In the genomic region with DNA sequence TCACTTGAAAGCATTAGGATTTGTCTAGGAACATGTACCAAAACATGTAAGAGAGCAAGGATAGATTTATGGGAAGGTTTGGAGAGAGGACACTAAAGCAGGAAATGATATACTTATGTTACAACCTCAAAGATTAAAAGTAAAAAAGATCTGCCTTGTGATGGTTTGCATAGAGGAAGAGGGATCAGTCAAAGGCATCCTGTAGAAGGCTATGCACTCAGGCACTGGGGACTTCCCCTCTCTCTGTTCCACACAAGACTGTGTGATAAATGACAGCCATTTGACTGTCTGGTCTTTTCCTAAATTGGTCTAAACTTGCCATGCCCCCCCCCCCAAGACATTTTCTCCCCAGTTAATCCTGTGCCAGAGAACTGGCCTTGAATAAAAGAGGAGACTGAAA, we compare ENCODE assay signal across 31 mouse cellular contexts. TPM values are rescaled to one million over a fixed set of nuclear protein-coding genes. Genes with fewer than 3 reads are reported as not detected.
"Had no signal": no experiment of that assay in that cellular context is flagged by ENCODE, and none has a peak within 500 bp of the region (broad histone marks: within the 10 kb centered on the region; RNA-seq: fewer than 3 reads in every experiment).

No protein-coding gene starts in this region.

- DNase-seq: gastrocnemius, adult 2 months; gastrocnemius, postnatal 10 days; gastrocnemius, postnatal 25 days; heart, adult 18-20 months; heart, postnatal 10 days; heart, postnatal 4 days; kidney, adult 18-20 months; kidney, adult 8-10 months; kidney, postnatal 10 days; kidney, postnatal 25 days; kidney, postnatal 4 days; liver; liver, embryonic 13.5 days had no signal

- H3K4me3 ChIP-seq: gastrocnemius, adult 2 months; heart, embryonic 10.5 days; heart, embryonic 12.5 days; hindbrain, embryonic 10.5 days; hindbrain, embryonic 12.5 days; hindbrain, embryonic 15.5 days; intestine, embryonic 15.5 days; layer of hippocampus, adult 2 months; left cerebral cortex, adult 2 months; limb, embryonic 10.5 days; limb, embryonic 12.5 days; liver, embryonic 13.5 days had no signal

- H3K9ac ChIP-seq: heart, embryonic 12.5 days; hindbrain, embryonic 12.5 days; hindbrain, embryonic 15.5 days; intestine, embryonic 15.5 days; limb, embryonic 12.5 days; liver, embryonic 13.5 days had no signal

- H3K27me3 ChIP-seq: heart, embryonic 12.5 days; hindbrain, embryonic 12.5 days; hindbrain, embryonic 15.5 days; intestine, embryonic 15.5 days; limb, embryonic 12.5 days; liver, embryonic 13.5 days had no signal

- H3K27ac ChIP-seq: gastrocnemius, adult 2 months; heart, embryonic 10.5 days; hindbrain, embryonic 10.5 days; hindbrain, embryonic 12.5 days; hindbrain, embryonic 15.5 days; hindbrain, postnatal 0 days; intestine, embryonic 15.5 days; layer of hippocampus, adult 2 months; left cerebral cortex, adult 2 months; limb, embryonic 10.5 days; limb, embryonic 12.5 days; liver, embryonic 13.5 days had no signal

- H3K9me3 ChIP-seq: heart, embryonic 10.5 days; heart, embryonic 12.5 days; hindbrain, embryonic 12.5 days; hindbrain, embryonic 15.5 days; intestine, embryonic 15.5 days; limb, embryonic 10.5 days; limb, embryonic 12.5 days; liver, embryonic 13.5 days had no signal

- H3K36me3 ChIP-seq: heart, embryonic 10.5 days; heart, embryonic 12.5 days; hindbrain, embryonic 10.5 days; hindbrain, embryonic 12.5 days; hindbrain, embryonic 15.5 days; intestine, embryonic 15.5 days; limb, embryonic 10.5 days; limb, embryonic 12.5 days; liver, embryonic 13.5 days had no signal

- H3K4me1 ChIP-seq: heart, embryonic 10.5 days; heart, embryonic 12.5 days; hindbrain, embryonic 10.5 days; hindbrain, embryonic 12.5 days; hindbrain, embryonic 15.5 days; intestine, embryonic 15.5 days; limb, embryonic 10.5 days; limb, embryonic 12.5 days; liver, embryonic 13.5 days had no signal

- H3K4me2 ChIP-seq: heart, embryonic 12.5 days; hindbrain, embryonic 12.5 days; hindbrain, embryonic 15.5 days; intestine, embryonic 15.5 days; limb, embryonic 12.5 days; liver, embryonic 11.5 days; liver, embryonic 13.5 days had no signal

- ATAC-seq: hindbrain, postnatal 0 days; intestine, embryonic 15.5 days; intestine, postnatal 0 days had no signal

RNA-seq across cellular contexts. Expression of gene Vmn1r236, which starts 1.7 kb away (rescaled TPM):
- polyA plus RNA-seq: heart, embryonic 10.5 days; heart, embryonic 12.5 days; heart, embryonic 14.5 days; heart, embryonic 16.5 days; hindbrain, embryonic 10.5 days; hindbrain, embryonic 12.5 days; hindbrain, embryonic 15.5 days; hindbrain, postnatal 0 days; intestine, embryonic 15.5 days; intestine, postnatal 0 days; kidney, embryonic 14.5 days; kidney, embryonic 16.5 days; limb, embryonic 10.5 days; limb, embryonic 12.5 days; limb, embryonic 14.5 days; liver, embryonic 11.5 days; liver, embryonic 13.5 days had no signal

RNA-seq across cellular contexts. Expression of gene Vmn1r237, which starts 27.3 kb away (rescaled TPM):
- polyA plus RNA-seq: heart, embryonic 10.5 days; heart, embryonic 12.5 days; heart, embryonic 14.5 days; heart, embryonic 16.5 days; hindbrain, embryonic 10.5 days; hindbrain, embryonic 12.5 days; hindbrain, embryonic 15.5 days; hindbrain, postnatal 0 days; intestine, embryonic 15.5 days; intestine, postnatal 0 days; kidney, embryonic 14.5 days; kidney, embryonic 16.5 days; limb, embryonic 10.5 days; limb, embryonic 12.5 days; limb, embryonic 14.5 days; liver, embryonic 11.5 days; liver, embryonic 13.5 days had no signal

RNA-seq across cellular contexts. Expression of gene Vmn1r235, which starts 28.2 kb away (rescaled TPM):
- polyA plus RNA-seq: heart, embryonic 10.5 days; heart, embryonic 12.5 days; heart, embryonic 14.5 days; heart, embryonic 16.5 days; hindbrain, embryonic 10.5 days; hindbrain, embryonic 12.5 days; hindbrain, embryonic 15.5 days; hindbrain, postnatal 0 days; intestine, embryonic 15.5 days; intestine, postnatal 0 days; kidney, embryonic 14.5 days; kidney, embryonic 16.5 days; limb, embryonic 10.5 days; limb, embryonic 12.5 days; limb, embryonic 14.5 days; liver, embryonic 11.5 days; liver, embryonic 13.5 days had no signal

RNA-seq across cellular contexts. Expression of gene Vmn1r234, which starts 58.5 kb away (rescaled TPM):
- polyA plus RNA-seq: heart, embryonic 10.5 days; heart, embryonic 12.5 days; heart, embryonic 14.5 days; heart, embryonic 16.5 days; hindbrain, embryonic 10.5 days; hindbrain, embryonic 12.5 days; hindbrain, embryonic 15.5 days; hindbrain, postnatal 0 days; intestine, embryonic 15.5 days; intestine, postnatal 0 days; kidney, embryonic 14.5 days; kidney, embryonic 16.5 days; limb, embryonic 10.5 days; limb, embryonic 12.5 days; limb, embryonic 14.5 days; liver, embryonic 11.5 days; liver, embryonic 13.5 days had no signal
